In the genomic region with DNA sequence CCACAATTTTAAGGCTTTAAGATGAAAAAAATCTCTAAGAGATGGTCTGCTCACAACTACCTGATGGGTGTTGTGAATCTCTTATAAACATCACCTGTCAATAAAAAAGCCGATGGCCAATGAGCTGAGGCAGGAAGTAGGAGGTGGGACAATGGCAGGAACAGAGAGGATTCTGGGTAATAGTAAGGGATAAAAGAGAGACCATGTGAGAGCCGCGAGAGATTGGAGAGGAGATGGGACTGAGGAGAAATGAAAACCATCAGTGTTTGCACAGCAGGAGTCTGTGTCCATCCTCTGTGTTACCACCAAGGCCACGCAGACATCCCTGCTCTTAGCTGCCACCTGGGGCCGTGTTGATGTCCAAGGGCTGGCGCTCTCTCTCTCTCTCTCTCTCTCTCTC, we compare ENCODE assay signal across 27 mouse cellular contexts. TPM values are rescaled to one million over a fixed set of nuclear protein-coding genes. Genes with fewer than 3 reads are reported as not detected.
DNase-seq lines count a peak whose midpoint lies in the region; ATAC-seq lines count a peak whose summit lies in the region.
"Had no signal": no experiment of that assay in that cellular context is flagged by ENCODE, and none has a peak within 500 bp of the region (broad histone marks: within the 10 kb centered on the region; RNA-seq: fewer than 3 reads in every experiment).

No protein-coding gene starts in this region.

- no peak for ATAC-seq in intestine, embryonic 16.5 days
- ATAC-seq: forebrain, embryonic 13.5 days; forebrain, embryonic 16.5 days had no signal

- no peaks in the 10 kb centered on the region for H3K9me3 ChIP-seq in intestine, embryonic 16.5 days (ENCODE audit: control insufficient read depth, low read length)
- H3K9me3 ChIP-seq: forebrain, embryonic 10.5 days; forebrain, embryonic 13.5 days; G1E; heart, embryonic 10.5 days; hindbrain, embryonic 12.5 days; hindbrain, embryonic 15.5 days had no signal

- no peak overlapping the region for H3K27ac ChIP-seq in intestine, embryonic 16.5 days (ENCODE audit: low read length)
- H3K27ac ChIP-seq: forebrain, embryonic 10.5 days; forebrain, embryonic 13.5 days; heart, embryonic 10.5 days; hindbrain, embryonic 12.5 days; hindbrain, embryonic 15.5 days had no signal

- H3K36me3 ChIP-seq in intestine, embryonic 16.5 days (ENCODE audit: control insufficient read depth, insufficient read depth, low read length), result no peaks in the 10 kb centered on the region
- H3K36me3 ChIP-seq: forebrain, embryonic 10.5 days; G1E; heart, embryonic 10.5 days; hindbrain, embryonic 12.5 days; hindbrain, embryonic 15.5 days had no signal

- H3K4me1 ChIP-seq in intestine, embryonic 16.5 days (ENCODE audit: control insufficient read depth, insufficient read depth, low read length), result peaks cover 5% of the 10 kb centered on the region; the same call in 1 of the 2 replicates

- no peak overlapping the region for H3K4me2 ChIP-seq in intestine, embryonic 16.5 days (ENCODE audit: low read depth, low read length)
- H3K4me2 ChIP-seq: forebrain, embryonic 13.5 days; hindbrain, embryonic 12.5 days; hindbrain, embryonic 15.5 days had no signal

- DNase-seq in A20 (ENCODE audit: low read depth, low spot score) (peak; percentile 54), ES-CJ7 (ENCODE audit: low read depth, low spot score) (peak; percentile 54), R1 (ENCODE audit: low read depth, low spot score) (peak; percentile 77)
- DNase-seq in urinary bladder, postnatal 25 days (ENCODE audit: low spot score), result no peak
- no peak for DNase-seq in layer of hippocampus, adult 9-11 months
- DNase-seq: adrenal gland, postnatal 10 days; adrenal gland, postnatal 36 days; cerebellum, adult 18-20 months; cerebellum, adult 9-10 months; cerebellum, postnatal 14 days; gastrocnemius, postnatal 10 days; gastrocnemius, postnatal 36 days; heart, adult 2 months; kidney, adult 11 months had no signal

- H3K27me3 ChIP-seq in intestine, embryonic 16.5 days (replicated peaks; ENCODE audit: control insufficient read depth, insufficient read depth, low read length), result no peaks in the 10 kb centered on the region
- H3K27me3 ChIP-seq: hindbrain, embryonic 15.5 days had no signal

- 89% methylated on average over 6 of the region's 6 CpGs for WGBS in intestine, embryonic 16.5 days

- no peak overlapping the region for H3K9ac ChIP-seq in intestine, embryonic 16.5 days (ENCODE audit: low read depth, low read length)
- H3K9ac ChIP-seq: forebrain, embryonic 13.5 days; hindbrain, embryonic 12.5 days; hindbrain, embryonic 15.5 days had no signal

- H3K4me3 ChIP-seq in intestine, embryonic 16.5 days (ENCODE audit: low read length), result no peak overlapping the region
- H3K4me3 ChIP-seq: forebrain, embryonic 10.5 days; forebrain, embryonic 13.5 days; heart, adult 2 months; heart, embryonic 10.5 days; hindbrain, embryonic 12.5 days; hindbrain, embryonic 15.5 days had no signal

RNA-seq across cellular contexts. Expression of a gene that starts 15.1 kb away (rescaled TPM):
- not detected in 2 replicates for polyA plus RNA-seq in intestine, embryonic 16.5 days (2015; fragmentation: Nextera tagmentation; extraction: Ambion mirVana)
- polyA plus RNA-seq: embryonic facial prominence, embryonic 11.5 days; embryonic facial prominence, embryonic 14.5 days; forebrain, embryonic 10.5 days; forebrain, embryonic 13.5 days; forebrain, embryonic 16.5 days; G1E; heart, adult 2 months; heart, embryonic 10.5 days; heart, embryonic 14.5 days; heart, postnatal 0 days; hindbrain, embryonic 12.5 days; hindbrain, embryonic 15.5 days; intestine, embryonic 14.5 days had no signal

RNA-seq across cellular contexts. Expression of a gene that starts 24.8 kb away (rescaled TPM):
- 0.31 TPM in 1 of 2 replicates, not detected in the other for polyA plus RNA-seq in intestine, embryonic 16.5 days (2015; fragmentation: Nextera tagmentation; extraction: Ambion mirVana)
- polyA plus RNA-seq: embryonic facial prominence, embryonic 14.5 days; forebrain, embryonic 10.5 days; forebrain, embryonic 13.5 days; forebrain, embryonic 16.5 days; G1E; heart, embryonic 10.5 days; heart, embryonic 14.5 days; hindbrain, embryonic 12.5 days; hindbrain, embryonic 15.5 days had no signal

RNA-seq across cellular contexts. Expression of a gene that starts 26.7 kb away (rescaled TPM):
- polyA plus RNA-seq in intestine, embryonic 16.5 days (2015; fragmentation: Nextera tagmentation; extraction: Ambion mirVana), result 67.2 and 69.6 TPM in 2 replicates

RNA-seq across cellular contexts. Expression of a gene that starts 37.6 kb away (rescaled TPM):
- not detected in 2 replicates for polyA plus RNA-seq in intestine, embryonic 16.5 days (2015; fragmentation: Nextera tagmentation; extraction: Ambion mirVana)
- polyA plus RNA-seq: embryonic facial prominence, embryonic 11.5 days; embryonic facial prominence, embryonic 14.5 days; forebrain, embryonic 10.5 days; forebrain, embryonic 13.5 days; forebrain, embryonic 16.5 days; G1E; heart, adult 2 months; heart, embryonic 10.5 days; heart, embryonic 14.5 days; heart, postnatal 0 days; hindbrain, embryonic 12.5 days; hindbrain, embryonic 15.5 days; intestine, embryonic 14.5 days had no signal

RNA-seq across cellular contexts. Expression of a gene that starts 54.9 kb away (rescaled TPM):
- not detected in 2 replicates for polyA plus RNA-seq in intestine, embryonic 16.5 days (2015; fragmentation: Nextera tagmentation; extraction: Ambion mirVana)
- polyA plus RNA-seq: embryonic facial prominence, embryonic 11.5 days; forebrain, embryonic 10.5 days; forebrain, embryonic 13.5 days; forebrain, embryonic 16.5 days; G1E; heart, adult 2 months; heart, embryonic 10.5 days; heart, embryonic 14.5 days; heart, postnatal 0 days; hindbrain, embryonic 12.5 days; hindbrain, embryonic 15.5 days; intestine, embryonic 14.5 days had no signal

Comparison
In these comparisons a context has a peak if more than half of its experiments do, and no peak if none do; other contexts are left out.
1. DNase-seq: peak in A20 (single experiment), ES-CJ7 (single experiment) and R1 (single experiment); none in urinary bladder, postnatal 25 days (single experiment) and layer of hippocampus, adult 9-11 months (single experiment).